In genomic region chr10:16937705-16938104, GRCm38 (mm10) we compare ENCODE assay signal across 19 mouse cellular contexts.
DNase-seq lines count a peak whose midpoint lies in the region; TF ChIP-seq lines count a peak whose summit lies in the region.
"Had no signal": no experiment of that assay in that cellular context is flagged by ENCODE, and none has a peak within 500 bp of the region (broad histone marks: within the 10 kb centered on the region; RNA-seq: fewer than 3 reads in every experiment).

No protein-coding gene starts in this region.

- no peak for TF ChIP-seq POLR2A in thymus, adult 2 months (IDR thresholded peaks at IDR 0.05; ENCODE audit: control insufficient read depth, extremely low read depth, insufficient read depth, low read length, poor library complexity)

- H3K4me3 ChIP-seq in thymus, adult 2 months (ENCODE audit: control insufficient read depth, insufficient read depth, low read length), result no peak overlapping the region
- H3K4me3 ChIP-seq: embryonic facial prominence, embryonic 15.5 days; erythroblast, embryonic 14.5 days; forebrain, embryonic 10.5 days; heart, embryonic 12.5 days; hindbrain, embryonic 13.5 days had no signal

- intact Hi-C loops in left cerebral cortex, postnatal 4 days (cut with DNase I), result no loop called here

- no peak overlapping the region for H3K27ac ChIP-seq in thymus, adult 2 months (ENCODE audit: control insufficient read depth, insufficient read depth, low read length)
- H3K27ac ChIP-seq: embryonic facial prominence, embryonic 15.5 days; forebrain, embryonic 10.5 days; hindbrain, embryonic 13.5 days; hindbrain, postnatal 0 days had no signal

- 93% methylated on average over 4 of the region's 4 CpGs for WGBS in thymus, adult 2 months

- no peaks in the 10 kb centered on the region for H3K36me3 ChIP-seq in thymus, adult 2 months (ENCODE audit: control insufficient read depth, insufficient read depth, low read length)
- H3K36me3 ChIP-seq: embryonic facial prominence, embryonic 15.5 days; forebrain, embryonic 10.5 days; G1E; heart, embryonic 12.5 days; hindbrain, embryonic 13.5 days had no signal

- H3K4me1 ChIP-seq in thymus, adult 2 months (replicated peaks; ENCODE audit: control insufficient read depth, insufficient read depth, low read length), result no peaks in the 10 kb centered on the region
- H3K4me1 ChIP-seq: embryonic facial prominence, embryonic 15.5 days; forebrain, embryonic 10.5 days; heart, embryonic 12.5 days; hindbrain, embryonic 13.5 days had no signal

- no peaks in the 10 kb centered on the region for H3K27me3 ChIP-seq in thymus, adult 2 months (ENCODE audit: control insufficient read depth, insufficient read depth, low read length)
- H3K27me3 ChIP-seq: embryonic facial prominence, embryonic 15.5 days; heart, embryonic 12.5 days; hindbrain, embryonic 13.5 days had no signal

- no peak for TF ChIP-seq CTCF in thymus, adult 2 months (IDR thresholded peaks at IDR 0.05; ENCODE audit: borderline replicate concordance, control insufficient read depth, extremely low read depth, insufficient read depth, low read length, poor library complexity)

- DNase-seq in left cerebral cortex, postnatal 4 days, result peak; percentile 64
- no peak for DNase-seq in left cerebral cortex, adult 18-20 months (ENCODE audit: low spot score in 2 of 2)
- peak; percentile 74 for DNase-seq in cerebellum, adult 8-10 months
- DNase-seq in cerebellum, postnatal 14 days, result peak; percentile 88 to 94
- no peak for DNase-seq in thymus, adult 2 months
- no peak for DNase-seq in right cerebral cortex, adult 2 months (ENCODE audit: low spot score in 2 of 2)
- no peak for DNase-seq in heart, postnatal 4 days
- DNase-seq: adrenal gland, adult 8-10 months; adrenal gland, postnatal 36 days; B cell, adult 2 months; embryo, embryonic 11 days; kidney, adult 11 months had no signal

Comparison
In these comparisons a context has a peak if more than half of its experiments do, and no peak if none do; other contexts are left out.
1. DNase-seq: peak in left cerebral cortex, postnatal 4 days (single experiment), cerebellum, adult 8-10 months (single experiment) and cerebellum, postnatal 14 days (2 of 2); none in left cerebral cortex, adult 18-20 months (0 of 2), thymus, adult 2 months (single experiment), right cerebral cortex, adult 2 months (0 of 2) and heart, postnatal 4 days (single experiment).